9 mouse cellular contexts compared by ENCODE assay signal in the genomic region with DNA sequence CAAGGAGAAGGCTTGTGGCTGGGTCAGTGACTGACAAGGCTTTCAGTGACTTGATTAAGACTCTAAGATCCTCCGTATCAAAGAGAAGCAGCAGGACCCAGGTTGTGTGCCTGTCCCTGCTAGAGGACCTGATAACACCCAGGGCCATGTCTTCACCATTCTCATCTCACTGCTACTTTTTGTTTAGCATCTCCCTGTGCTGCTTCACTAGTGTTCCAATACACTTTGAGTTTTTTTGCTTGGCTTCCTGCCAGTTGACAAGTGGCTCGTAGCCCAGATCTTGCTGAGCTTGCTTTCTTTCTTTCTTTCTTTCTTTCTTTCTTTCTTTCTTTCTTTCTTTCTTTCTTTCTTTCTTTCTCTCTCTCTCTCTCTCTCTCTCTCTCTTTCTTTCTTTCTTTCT. TPM values are rescaled to one million over a fixed set of nuclear protein-coding genes. Genes with fewer than 3 reads are reported as not detected.
ATAC-seq lines count a peak whose summit lies in the region.
"Not testable (repeated sequence)": the region's sequence is repeated elsewhere in the genome, so short reads cannot be mapped to it uniquely, and the experiment has no call there.
"Had no signal": no experiment of that assay in that cellular context is flagged by ENCODE, and none has a peak within 500 bp of the region (broad histone marks: within the 10 kb centered on the region; RNA-seq: fewer than 3 reads in every experiment).

No protein-coding gene starts in this region.

- H3K27me3 ChIP-seq in forebrain, embryonic 13.5 days; forebrain, embryonic 16.5 days (replicated peaks; ENCODE audit: control insufficient read depth, insufficient read depth, low read length): not testable (repeated sequence)

- H3K4me3 ChIP-seq in forebrain, embryonic 13.5 days; forebrain, embryonic 16.5 days (replicated peaks; ENCODE audit: low read length): not testable (repeated sequence)

- not testable (repeated sequence) for H3K36me3 ChIP-seq in forebrain, embryonic 13.5 days (ENCODE audit: poor library complexity, severe bottlenecking); forebrain, embryonic 16.5 days (ENCODE audit: control insufficient read depth, insufficient read depth)

- H3K27ac ChIP-seq in forebrain, embryonic 13.5 days; forebrain, embryonic 16.5 days (ENCODE audit: low read length): not testable (repeated sequence)

- H3K4me2 ChIP-seq in forebrain, embryonic 13.5 days; forebrain, embryonic 16.5 days (ENCODE audit: low read length): not testable (repeated sequence)

- not testable (repeated sequence) for H3K9ac ChIP-seq in forebrain, embryonic 13.5 days; forebrain, embryonic 16.5 days (replicated peaks; ENCODE audit: low read depth, low read length)

- WGBS in forebrain, embryonic 13.5 days, result 13% methylated on average over 1 of the region's 2 CpGs
- no CpG with 5 or more reads among the region's 2 CpGs for WGBS in forebrain, embryonic 16.5 days

- 0 out of 2 replicates have a peak, but pooled peaks have one; percentile 59 for ATAC-seq in forebrain, embryonic 13.5 days
- peak; percentile 64; the same call in 1 of the 2 replicates for ATAC-seq in forebrain, embryonic 16.5 days

- H3K4me1 ChIP-seq in forebrain, embryonic 13.5 days; forebrain, embryonic 16.5 days (replicated peaks; ENCODE audit: control insufficient read depth, insufficient read depth, low read length): not testable (repeated sequence)

- H3K9me3 ChIP-seq in forebrain, embryonic 13.5 days (replicated peaks); forebrain, embryonic 16.5 days (ENCODE audit: control insufficient read depth, low read length): not testable (repeated sequence)

RNA-seq across cellular contexts. Expression of a gene that starts 12.5 kb away (rescaled TPM):
- not detected in 2 replicates for polyA plus RNA-seq in forebrain, embryonic 13.5 days (2015; fragmentation: Nextera tagmentation; extraction: Ambion mirVana)
- not detected in 2 replicates for polyA plus RNA-seq in forebrain, embryonic 16.5 days (2015; fragmentation: Nextera tagmentation; extraction: Ambion mirVana)
- polyA plus RNA-seq: activated CD4-positive, CD25-positive, alpha-beta regulatory T cell, adult 4 months; adrenal gland, adult 2 months; brain, embryonic 14.5 days; C2C12; CD4-positive, CD25-positive, alpha-beta regulatory T cell, adult 4 months; cerebellum, adult 2 months; G1E had no signal
